Mouse (Mus musculus): ENCODE measurements at regions not wholly inside any gene's neighbourhood (a gene's known extent, or its start where the extent isn't known, plus 50 kb on each side); places are given as distances from the start of the nearest gene placed in this dataset.
"Not testable (repeated sequence)": the region's sequence is repeated elsewhere in the genome, so short reads cannot be mapped to it uniquely, and the experiment has no call there.

DNA sequence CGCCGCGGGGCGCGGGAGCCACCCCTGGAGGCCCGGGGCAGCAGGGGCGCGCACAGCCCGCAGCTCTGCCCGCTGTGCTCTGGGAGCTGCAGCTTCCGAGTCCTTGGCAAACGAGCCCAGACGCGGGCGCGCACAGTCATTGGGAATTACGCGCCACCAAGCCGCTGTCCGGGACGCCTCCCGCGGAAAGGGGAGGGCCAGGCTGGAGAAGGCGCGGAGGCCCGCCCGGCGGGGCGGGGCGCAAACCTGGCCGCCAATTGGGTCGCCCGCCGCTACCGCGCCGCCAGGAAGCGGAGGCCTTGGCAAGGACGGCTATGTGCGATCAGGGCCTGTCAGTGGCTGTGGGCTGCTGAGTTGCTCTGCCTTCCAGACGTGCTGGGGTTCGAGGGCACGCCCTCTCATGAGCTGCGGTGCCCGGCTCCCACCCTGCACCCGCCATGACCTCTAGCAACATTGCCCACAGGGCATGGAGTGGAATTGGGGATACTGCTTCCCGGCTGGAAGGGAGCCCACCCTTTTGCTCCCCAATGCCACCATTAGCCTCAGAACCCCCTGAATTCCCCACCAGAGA, 739.1 kb upstream of the Ywhaq start:
- DNase-seq, result peak; percentile 7

DNA sequence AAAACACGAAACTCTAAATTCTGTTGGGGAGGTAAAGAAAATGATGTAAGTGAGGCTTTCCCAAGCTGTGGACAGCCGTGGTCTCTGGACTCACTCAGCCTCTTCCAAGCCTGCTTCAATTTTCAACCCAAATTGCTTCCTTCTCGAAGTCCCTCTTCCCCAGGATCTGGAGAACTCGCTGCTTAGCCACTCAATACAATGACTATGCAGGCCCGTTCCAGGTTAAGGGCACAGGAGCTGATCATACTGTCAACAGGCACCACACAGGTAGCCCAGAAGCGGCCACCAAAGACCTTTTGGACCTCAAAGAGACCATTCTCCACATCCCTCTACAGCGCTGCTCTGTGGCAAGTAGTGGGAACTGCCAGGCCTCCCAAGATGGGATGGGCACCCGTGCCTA, 737.9 kb upstream of the Ywhaq start:
- not testable (repeated sequence) for DNase-seq

Measured in right cerebral cortex, adult 18-20 months (tissue).